Mouse (Mus musculus) layer of hippocampus, postnatal 25 days (tissue): Measurements from ENCODE around the gene Trmt1. TPM values are rescaled to one million over a fixed set of nuclear protein-coding genes. Genes with fewer than 3 reads are reported as not detected.
A peak's percentile ranks its signal among the peaks of the same experiment; 100 is the strongest.

ENCODE experiments used
- DNase-seq, 2 experiments: peaks; one replicate each; pipeline ENCODE4 v3.0.0; 2022; ENCODE audit warnings: mixed read lengths in 2 of 2, low spot score in 1 of 2; ENCODE audit errors: extremely low spot score in 1 of 2
- total RNA-seq, 2 experiments: library from RNA; stranded (reverse); gene quantifications; 2 replicates each; pipeline ENCODE4 v1.2.3; 2021

The Trmt1 gene
- total RNA-seq, 2 experiments from 2014 or later: 83.4 to 101 TPM

- DNase-seq: peak; percentile 67 to 74
These were observed 1.6 kb downstream of the Trmt1 start, which contains the start of gene Nacc1 for GRCm38 (mm10) chr8:84687705-84688100. Gene Nacc1 (minus strand): TSS chr8:84687862.

GRCm38 (mm10) chr8:84689091-84689915, 3.2 kb downstream of the Trmt1 start:
- DNase-seq: peak; percentile 73 to 77

GRCm38 (mm10) chr8:84693332-84693731, 7.2 kb downstream of the Trmt1 start:
- no peak for DNase-seq

GRCm38 (mm10) chr8:84695140-84695539, 9.0 kb downstream of the Trmt1 start:
- DNase-seq: no peak

GRCm38 (mm10) chr8:84697166-84698130, 11.3 kb downstream of the Trmt1 start:
- DNase-seq: no peak

GRCm38 (mm10) chr8:84698288-84698687, 12.2 kb downstream of the Trmt1 start:
- no peak for DNase-seq

- no peak for DNase-seq
These were observed 12.9 kb downstream of the Trmt1 start for GRCm38 (mm10) chr8:84698929-84699401.

- no peak for DNase-seq
These were observed 13.8 kb downstream of the Trmt1 start for GRCm38 (mm10) chr8:84699861-84700322.

GRCm38 (mm10) chr8:84700526-84700925, 14.4 kb downstream of the Trmt1 start:
- no peak for DNase-seq

- DNase-seq: no peak
These were observed 15.1 kb downstream of the Trmt1 start, which contains the start of gene Lyl1 for GRCm38 (mm10) chr8:84700941-84701911. Gene Lyl1 (plus strand): TSS chr8:84701457.

- no peak for DNase-seq
These were observed 16.5 kb downstream of the Trmt1 start for GRCm38 (mm10) chr8:84702561-84702960.

- peak; percentile 3 to 9 for DNase-seq
These were observed 16.9 kb downstream of the Trmt1 start for GRCm38 (mm10) chr8:84702963-84703465.

GRCm38 (mm10) chr8:84703466-84704249, 17.6 kb downstream of the Trmt1 start:
- peak; percentile 8 to 17 for DNase-seq

- peak; percentile 66 to 83 for DNase-seq
These were observed 18.2 kb downstream of the Trmt1 start for GRCm38 (mm10) chr8:84704356-84704755.

- peak; percentile 31 to 45 for DNase-seq
These were observed 19.0 kb downstream of the Trmt1 start for GRCm38 (mm10) chr8:84704867-84705831.

GRCm38 (mm10) chr8:84705960-84706359, 19.9 kb downstream of the Trmt1 start:
- no peak for DNase-seq

- no peak for DNase-seq
These were observed 20.6 kb downstream of the Trmt1 start for GRCm38 (mm10) chr8:84706610-84707266.
